Mouse (Mus musculus): ENCODE data around the gene Gm11627.

GRCm38 (mm10) chr11:102578341-102579118 lies 731 bp downstream of the Gm11627 start:
- TF ChIP-seq CTCF (IDR thresholded peaks at IDR 0.05; ENCODE audit: extremely low read depth, insufficient read depth, insufficient read length, insufficient replicate concordance) (peak; percentile 91; the same call in 1 of the 2 replicates), POLR2A (IDR thresholded peaks at IDR 0.05; ENCODE audit: low read depth, low read length) (no peak)

Measured in spleen, adult 2 months (tissue).